Mouse (Mus musculus) left cerebral cortex, postnatal 25 days (tissue): ENCODE measurements around the gene Slc13a2. TPM values are rescaled to one million over a fixed set of nuclear protein-coding genes. Genes with fewer than 3 reads are reported as not detected.

Experiments used
- DNase-seq, 2 experiments: peaks; one replicate each; pipeline ENCODE4 v3.0.0; 2022; ENCODE audit warnings: low spot score in 2 of 2, mixed read lengths in 1 of 2
- intact Hi-C: fragments of 180-260 bp; cut with DNase I; formaldehyde crosslinking; loops from one replicate; pipeline ENCODE4 v1.15.1; 2025
- total RNA-seq, 2 experiments: library from RNA; stranded (reverse); gene quantifications; 2 replicates each; pipeline ENCODE4 v1.2.3; 2021

Gene Slc13a2
- total RNA-seq, 2 experiments from 2014 or later = not detected

DNA sequence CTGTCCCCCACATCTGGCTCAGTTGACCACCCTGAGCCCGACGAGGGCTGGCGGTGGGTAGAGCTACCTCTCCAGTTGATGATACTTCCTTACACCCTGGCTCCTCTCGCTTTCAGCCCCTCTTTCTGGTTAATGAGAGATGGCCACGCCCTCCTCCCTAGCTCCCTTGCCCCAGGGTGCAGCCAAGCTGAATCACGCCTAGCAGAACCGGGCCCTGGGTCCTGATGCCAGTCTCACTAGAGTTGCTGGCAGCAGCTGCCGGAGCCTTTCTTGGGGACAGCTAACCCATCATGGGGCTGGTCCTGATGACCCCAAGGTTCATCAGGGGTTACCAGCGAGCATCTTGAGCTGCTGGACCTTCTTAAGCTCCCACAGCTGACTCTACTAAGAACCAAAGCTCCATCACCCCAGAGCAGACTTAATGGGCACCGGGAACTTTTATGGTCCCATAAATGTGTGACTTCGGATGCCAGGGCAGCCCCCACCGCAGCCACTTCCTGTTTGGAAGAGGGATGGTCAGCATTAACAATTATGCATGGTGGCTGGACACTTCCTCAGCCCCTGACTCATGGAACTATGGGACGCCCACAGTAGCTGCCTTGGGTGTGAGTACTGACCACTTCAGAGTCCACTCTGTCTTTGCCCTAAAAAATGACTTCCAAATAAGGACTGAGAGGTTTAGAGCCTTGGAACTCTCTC, 58.6 kb downstream of the Slc13a2 start:
- intact Hi-C loops = no loop called here
- no peak for DNase-seq

DNA sequence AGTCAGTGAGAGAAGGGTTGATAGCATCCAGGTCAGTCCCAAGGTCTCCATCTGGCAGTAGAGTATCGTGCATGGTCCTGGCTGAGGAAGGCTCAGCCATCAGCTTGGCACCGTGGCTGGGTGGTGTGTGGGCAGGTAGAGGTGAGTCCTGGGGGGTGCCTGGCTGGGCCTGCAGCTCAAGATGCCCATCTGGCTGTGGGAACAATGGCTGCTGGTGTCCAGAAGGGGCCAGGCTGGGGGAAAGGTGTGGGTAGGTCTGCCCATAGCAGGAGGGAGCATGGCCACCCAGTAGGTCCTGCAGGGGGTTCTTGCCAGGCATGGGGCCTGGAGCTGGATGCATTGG, 61.3 kb downstream of the Slc13a2 start:
- intact Hi-C loops = no loop called here
- DNase-seq = no peak

DNA sequence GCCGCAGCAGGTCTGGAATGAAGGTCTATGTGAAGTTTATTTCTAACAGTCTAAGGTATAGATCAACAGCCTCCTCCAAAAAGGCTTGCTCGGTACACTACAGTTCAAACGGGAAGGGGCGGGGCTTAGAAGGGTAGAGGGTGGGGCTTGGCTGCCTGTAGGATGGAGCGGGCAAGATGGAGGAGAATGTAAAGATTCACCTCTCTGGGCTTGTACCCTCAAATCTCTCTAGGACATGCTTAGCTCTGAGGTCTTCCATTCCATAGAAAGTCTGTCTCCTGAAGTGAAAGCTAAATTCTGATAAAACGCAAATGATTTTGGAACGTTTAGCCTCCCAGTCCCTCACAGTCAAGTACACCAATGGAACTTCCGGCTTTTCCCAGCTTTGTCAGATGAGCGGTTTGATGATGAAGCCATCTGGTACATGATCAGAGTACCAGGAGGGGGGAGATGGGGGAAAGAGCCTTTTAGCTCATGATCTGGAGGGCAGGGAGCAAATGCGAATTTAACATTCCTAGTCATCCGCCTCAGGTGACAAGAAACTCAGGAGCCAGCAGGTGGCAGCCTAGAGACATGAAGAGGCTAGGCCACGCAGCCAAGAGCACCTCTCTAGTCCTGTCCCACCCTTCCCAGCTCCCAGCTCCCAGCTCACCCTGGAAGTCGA, 61.8 kb downstream of the Slc13a2 start:
- peak; percentile 65 to 69 for DNase-seq

DNA sequence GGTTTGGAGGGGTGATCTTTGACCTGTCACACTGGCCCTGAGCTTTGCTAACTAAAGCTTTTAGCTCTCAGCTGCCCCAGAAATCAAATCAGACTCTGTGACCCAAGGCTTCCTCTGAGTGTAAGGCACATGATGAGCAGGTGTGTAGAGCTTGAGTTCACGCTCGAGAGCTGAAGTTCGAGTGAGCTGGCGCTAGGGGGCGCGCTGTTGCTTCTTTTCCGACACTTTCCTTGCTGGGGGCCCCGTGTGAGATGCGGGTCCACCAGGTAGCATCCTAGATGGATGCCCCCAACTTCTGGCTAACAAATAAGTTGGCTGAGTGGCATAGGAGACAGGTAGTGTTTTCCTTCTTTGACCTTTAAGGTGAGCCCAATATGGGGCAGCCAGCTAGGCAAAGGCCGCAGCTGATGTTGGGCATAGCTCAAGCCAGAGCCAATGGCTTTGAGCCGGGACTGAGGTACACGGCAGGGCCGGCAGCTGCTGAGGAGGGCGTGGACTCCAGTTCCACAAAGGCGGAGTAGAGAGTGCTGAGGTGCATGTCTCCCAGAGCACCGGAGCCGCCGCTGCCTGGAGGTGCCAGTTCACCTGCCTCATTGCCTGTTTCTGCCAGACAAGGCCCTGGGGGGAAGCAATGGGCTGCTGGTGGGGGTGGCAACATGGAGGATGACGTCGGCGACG, 63.5 kb downstream of the Slc13a2 start:
- intact Hi-C loops = loop anchor here (1.0 to 5.0 kb wide), 2 partner anchors 41 to 94 kb away; no protein-coding TSS in a partner anchor
- DNase-seq = no peak

More for the DNA sequence above, 61.8 kb downstream of the Slc13a2 start:
- intact Hi-C loops = no loop called here

DNA sequence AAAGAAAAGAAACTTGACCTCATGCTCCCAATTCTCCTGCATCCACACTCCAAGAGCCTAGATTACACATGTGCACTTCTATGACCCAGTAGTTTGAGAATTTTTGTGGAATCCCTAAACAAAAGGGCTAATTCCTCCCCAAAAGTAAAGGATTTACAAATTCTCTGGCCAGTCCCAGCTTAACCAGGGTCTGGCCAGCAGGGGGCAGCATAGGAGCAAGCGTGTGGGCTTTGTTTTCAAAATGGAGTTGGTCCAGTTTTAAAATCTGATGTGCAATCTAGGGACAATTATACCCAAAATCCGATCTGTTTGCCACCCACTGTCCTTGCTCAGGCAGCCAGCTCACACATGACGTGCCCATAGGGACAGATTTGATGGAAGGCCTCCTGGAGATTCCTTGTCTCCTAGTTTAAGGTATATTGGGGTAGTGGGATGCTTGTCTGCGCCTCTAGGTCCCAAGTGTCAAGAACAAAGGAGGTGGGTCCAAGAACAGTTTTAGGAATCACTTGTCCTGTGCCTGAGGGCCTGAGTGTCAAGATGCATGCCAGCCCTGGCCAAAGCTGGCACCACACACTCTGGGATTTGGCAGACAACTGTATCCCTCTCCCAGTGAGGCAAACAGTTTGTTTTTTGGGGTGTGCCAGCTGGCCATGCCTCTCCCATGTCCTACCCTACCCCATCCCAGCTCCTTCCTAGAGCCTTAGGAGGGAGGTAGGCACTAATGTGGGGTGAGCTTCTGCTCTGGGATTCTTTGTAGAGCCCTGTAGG, 66.4 kb downstream of the Slc13a2 start:
- intact Hi-C loops = loop anchor here (5.0 kb wide), 1 partner anchor 97 kb away; no protein-coding TSS in a partner anchor
- peak; percentile 36 to 48 for DNase-seq

DNA sequence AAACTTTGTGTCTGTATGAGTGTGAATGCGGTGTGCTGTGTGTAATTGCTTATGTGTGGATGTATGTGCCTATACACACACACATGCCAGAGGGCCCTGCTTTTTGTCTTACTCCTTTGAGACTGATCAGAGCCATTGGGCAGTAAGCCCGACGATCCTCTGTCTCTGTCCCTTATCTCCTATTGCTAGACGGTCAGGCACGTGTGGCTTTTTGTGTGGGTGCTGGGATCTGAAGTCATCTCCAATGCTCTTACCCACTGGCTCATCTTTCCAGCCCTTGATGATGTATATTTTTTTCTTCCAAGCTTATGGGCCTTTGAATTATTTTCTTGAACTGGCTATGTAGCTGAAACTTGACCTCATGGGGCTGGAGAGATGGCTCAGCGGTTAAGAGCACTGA, 67.1 kb downstream of the Slc13a2 start:
- DNase-seq = no peak
- intact Hi-C loops = loop anchor here (5.0 kb wide), 1 partner anchor 97 kb away; no protein-coding TSS in a partner anchor

DNA sequence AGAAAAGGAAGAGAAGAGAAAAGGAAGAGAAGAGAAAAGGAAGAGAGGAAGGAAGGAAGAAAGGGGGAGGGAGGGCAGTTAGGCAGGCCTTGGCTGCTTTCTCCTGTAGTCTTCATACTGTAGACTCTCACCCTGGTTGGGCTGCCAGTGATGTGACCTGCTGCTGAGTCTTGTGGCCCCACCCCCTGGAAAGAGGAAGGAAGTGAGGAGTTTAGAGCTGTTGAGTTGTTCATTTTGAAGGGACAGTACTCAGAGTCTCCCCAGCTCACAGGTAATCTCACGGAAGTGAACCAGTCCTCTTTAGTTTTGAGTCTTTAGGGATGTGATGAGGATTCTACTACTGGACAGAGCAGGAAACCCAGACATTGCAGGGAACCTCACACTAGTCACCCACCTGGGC, 68.9 kb downstream of the Slc13a2 start:
- intact Hi-C loops = no loop called here
- DNase-seq = no peak

DNA sequence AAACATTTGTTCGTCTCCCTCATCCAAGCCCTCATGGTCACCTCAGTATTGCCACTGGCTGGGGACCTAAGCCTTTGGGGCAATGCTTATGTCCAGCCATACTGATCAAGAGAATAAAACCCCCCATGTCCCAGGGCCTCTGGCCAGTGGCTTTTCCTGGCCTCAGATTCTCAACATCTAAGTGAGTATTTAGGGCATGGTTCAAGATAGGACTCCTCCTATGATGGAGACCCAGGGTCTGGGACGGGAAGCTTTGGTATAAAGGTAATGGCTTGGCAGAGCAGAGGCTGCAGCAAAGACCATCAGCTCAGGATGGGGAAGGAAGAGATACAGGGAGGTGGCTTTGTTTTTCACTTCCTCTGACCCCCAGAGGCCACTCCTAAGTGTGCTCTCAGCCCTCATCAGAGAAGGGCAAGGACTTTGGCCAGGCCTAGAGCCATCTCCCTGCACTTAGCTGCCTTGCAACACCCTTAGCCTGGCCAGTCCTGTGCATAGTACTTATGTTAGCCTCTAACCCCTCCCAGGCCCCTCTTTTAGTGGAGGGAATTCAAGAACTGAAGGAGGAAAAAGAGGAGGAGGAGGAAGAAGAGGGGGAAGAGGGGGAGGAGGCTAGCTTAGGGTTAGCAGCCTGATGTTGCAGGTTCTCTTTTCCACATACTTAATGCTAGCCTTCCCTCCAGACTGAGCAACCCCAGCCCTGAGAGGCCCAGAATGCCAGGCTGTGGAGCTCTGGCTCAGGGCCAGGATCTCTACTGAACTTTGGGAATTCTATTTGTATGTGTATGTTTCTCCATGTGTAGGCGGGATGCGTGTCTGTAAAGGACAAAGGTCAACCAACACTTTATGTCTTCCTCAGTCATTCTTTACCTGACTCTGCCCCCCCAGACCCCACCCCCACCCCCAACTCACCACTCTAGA, 72.3 kb downstream of the Slc13a2 start:
- intact Hi-C loops = loop anchor here (5.0 kb wide), 1 partner anchor 87 kb away; the partner anchor contains the start of gene 2610507B11Rik
- DNase-seq = no peak

DNA sequence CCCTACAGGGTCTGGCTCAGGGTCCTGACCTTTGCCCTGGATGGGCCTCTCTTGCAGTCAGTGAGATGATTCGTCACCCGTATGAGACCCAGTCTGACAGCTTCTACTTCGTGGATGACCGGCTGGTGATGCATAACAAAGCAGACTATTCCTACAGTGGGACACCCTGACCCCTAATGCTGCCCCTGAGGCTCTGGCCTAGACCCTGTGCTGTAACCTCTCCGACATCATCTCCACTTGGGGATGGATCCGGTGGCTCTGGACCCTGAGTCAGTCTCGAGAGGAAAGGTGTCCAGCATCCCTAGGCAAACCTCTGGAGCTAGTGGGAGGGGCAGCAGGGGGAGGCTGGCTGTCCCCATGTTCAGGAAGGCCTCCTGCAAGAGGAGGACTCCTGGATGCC, 73.5 kb downstream of the Slc13a2 start:
- no peak for DNase-seq
- intact Hi-C loops = loop anchor here (5.0 kb wide), 1 partner anchor 86 kb away; the partner anchor contains the start of gene 2610507B11Rik

DNA sequence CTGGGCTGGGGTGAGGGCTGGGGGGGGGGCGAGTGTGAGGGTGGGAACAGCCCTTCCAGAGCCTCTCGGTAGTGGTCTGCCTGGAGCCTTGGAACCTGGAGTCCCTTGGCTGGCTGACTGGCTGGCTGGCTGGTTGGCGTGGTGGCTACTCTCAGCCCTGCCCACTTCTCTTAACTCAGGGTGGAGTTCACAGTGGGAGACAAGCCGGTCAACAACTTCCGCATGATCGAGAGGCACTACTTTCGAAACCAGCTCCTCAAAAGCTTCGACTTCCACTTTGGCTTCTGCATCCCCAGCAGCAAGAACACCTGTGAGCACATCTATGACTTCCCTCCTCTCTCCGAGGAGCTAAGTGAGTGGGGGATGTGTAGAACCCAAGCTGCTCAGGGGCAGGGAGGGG, 74.1 kb downstream of the Slc13a2 start:
- intact Hi-C loops = loop anchor here (5.0 kb wide), 1 partner anchor 86 kb away; the partner anchor contains the start of gene 2610507B11Rik

More for the DNA sequence above, 74.1 kb downstream of the Slc13a2 start:
- no peak for DNase-seq

Other genes with a start within 250 kb of the Slc13a2 start
- 1 to 10 TPM; 3.1 to 3.2 TPM for gene Nek8, start 245.5 kb downstream of the Slc13a2 start, total RNA-seq
- 10 to 100 TPM; 29.2 to 30.1 TPM for gene Tlcd1, start 245.5 kb downstream of the Slc13a2 start, total RNA-seq
- gene Rpl23a, start 238.6 kb downstream of the Slc13a2 start, total RNA-seq = 100 to 1,000 TPM; 616 to 654 TPM
- 10 to 100 TPM; 20.2 to 24.8 TPM for gene Rab34, start 233.8 kb downstream of the Slc13a2 start, total RNA-seq
- gene Proca1, start 228.8 kb downstream of the Slc13a2 start, total RNA-seq = 1 to 10 TPM; 6.2 to 6.4 TPM
- 10 to 100 TPM; 67.8 to 68.8 TPM for gene Sdf2, start 176.5 kb downstream of the Slc13a2 start, total RNA-seq
- 10 to 100 TPM; 92.2 to 95.8 TPM for gene Supt6, start 176.2 kb downstream of the Slc13a2 start, total RNA-seq
- 100 to 1,000 TPM; 179 to 197 TPM for gene 2610507B11Rik, start 160.5 kb downstream of the Slc13a2 start, total RNA-seq
- gene BC030499, start 131.4 kb downstream of the Slc13a2 start, total RNA-seq = 10 to 100 TPM; 15.3 to 19.1 TPM
- 1 to 10 TPM; 8.0 to 8.9 TPM for gene Spag5, start 120.7 kb downstream of the Slc13a2 start, total RNA-seq
- 100 to 1,000 TPM; 771 to 821 TPM for gene Aldoc, start 99.2 kb downstream of the Slc13a2 start, total RNA-seq
- 10 to 100 TPM; 67.0 to 67.7 TPM for gene Pigs, start 93.8 kb downstream of the Slc13a2 start, total RNA-seq
- gene Unc119, start 78.7 kb downstream of the Slc13a2 start, total RNA-seq = 10 to 100 TPM; 27.9 to 30.2 TPM
- gene Foxn1, start 35.7 kb downstream of the Slc13a2 start, total RNA-seq = under 1 TPM in 1 of 2 experiments, not detected in 1; 0.09 TPM
- gene Slc46a1, start 43.5 kb upstream of the Slc13a2 start, total RNA-seq = 10 to 100 TPM; 10.5 to 11.2 TPM
- gene Sarm1, start 75.5 kb upstream of the Slc13a2 start, total RNA-seq = 10 to 100 TPM; 34.3 to 36.5 TPM
- gene Vtn, start 76.9 kb upstream of the Slc13a2 start, total RNA-seq = 10 to 100 TPM; 71.6 to 75.3 TPM
- gene Sebox, start 81.2 kb upstream of the Slc13a2 start, total RNA-seq = 1 to 10 TPM in 1 of 2 experiments, under 1 TPM in 1; 0.98 to 1.2 TPM
- gene Tmem199, start 90.0 kb upstream of the Slc13a2 start, total RNA-seq = 10 to 100 TPM; 38.8 to 45.1 TPM
- 100 to 1,000 TPM; 104 to 115 TPM for gene Poldip2, start 90.0 kb upstream of the Slc13a2 start, total RNA-seq
- gene Tnfaip1, start 114.1 kb upstream of the Slc13a2 start, total RNA-seq = 10 to 100 TPM; 38.5 to 39.0 TPM
- gene Ift20, start 114.1 kb upstream of the Slc13a2 start, total RNA-seq = 10 to 100 TPM; 90.3 to 91.2 TPM
- gene Tmem97, start 128.6 kb upstream of the Slc13a2 start, total RNA-seq = 10 to 100 TPM; 19.8 to 20.7 TPM